Mouse (Mus musculus) mature B cell (primary cell): ENCODE data around the gene Ube2r2.

ENCODE experiments used
- in situ Hi-C: fragments of 300-500 bp; cut with MboI; formaldehyde crosslinking; loops from 2 replicates; pipeline ENCODE4 v1.14.3; 2019

Ube2r2 gene

DNA sequence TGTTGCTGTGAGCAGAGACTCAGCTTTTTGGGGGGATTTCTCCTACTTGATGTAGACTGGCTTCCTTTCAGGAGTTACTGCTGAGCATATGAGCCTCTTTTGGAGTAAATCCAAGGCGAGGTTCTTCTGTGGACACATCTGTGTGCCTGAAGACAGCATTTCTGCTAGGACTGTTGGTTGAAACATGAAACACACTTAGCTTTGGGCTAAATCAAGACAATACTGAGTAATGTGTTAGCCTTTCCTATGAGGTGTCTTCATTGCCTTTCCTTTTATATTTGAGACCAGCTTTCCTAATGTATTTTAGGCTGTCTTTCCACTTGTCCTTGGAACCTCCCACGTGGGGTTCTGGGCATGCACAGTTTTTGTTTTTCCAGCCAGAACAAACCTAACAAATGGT, 39.1 kb downstream of the Ube2r2 start:
- in situ Hi-C loops = no loop called here

DNA sequence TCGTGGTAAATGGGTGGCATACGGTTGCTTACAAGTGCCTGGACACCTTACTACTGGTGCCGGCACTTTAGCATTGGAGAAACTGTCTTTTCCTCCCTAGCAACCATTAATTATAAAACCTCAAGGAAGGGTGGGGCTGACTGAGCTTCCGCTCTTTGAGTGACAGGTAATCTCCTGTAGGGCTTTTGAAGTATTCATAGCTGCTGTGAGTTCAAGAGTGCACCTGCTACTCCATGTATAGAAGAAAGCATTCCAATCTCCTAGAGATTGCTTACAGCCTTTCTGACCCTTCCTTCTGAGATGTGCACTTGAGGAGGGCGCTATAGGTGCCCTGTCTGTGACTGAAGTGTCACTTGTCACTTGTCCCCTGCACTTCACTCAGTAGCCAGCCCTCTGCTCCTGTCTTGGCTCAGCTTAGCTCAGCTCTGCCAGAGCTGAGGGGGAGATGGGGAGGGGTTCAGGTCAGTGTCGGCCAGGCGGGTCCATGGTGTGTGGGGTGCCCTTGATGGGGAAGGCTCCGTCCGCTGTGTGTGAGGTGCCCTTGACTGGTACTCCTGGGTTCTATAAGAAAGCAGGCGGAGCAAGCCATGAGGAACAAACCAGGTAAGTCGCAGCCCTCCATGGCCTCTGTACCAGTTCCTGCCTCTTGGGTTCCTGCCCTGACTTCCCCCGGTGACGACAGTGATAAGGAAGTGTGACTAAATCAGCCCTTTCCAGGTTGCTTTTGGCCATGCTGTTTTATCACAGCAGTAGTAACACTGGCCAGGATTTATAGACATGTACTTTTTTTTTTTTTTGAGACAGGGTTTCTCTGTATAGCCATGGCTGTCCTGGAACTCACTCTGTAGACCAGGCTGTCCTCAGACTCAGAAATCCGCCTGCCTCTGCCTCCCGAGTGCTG, 44.5 kb downstream of the Ube2r2 start:
- in situ Hi-C loops = no loop called here

DNA sequence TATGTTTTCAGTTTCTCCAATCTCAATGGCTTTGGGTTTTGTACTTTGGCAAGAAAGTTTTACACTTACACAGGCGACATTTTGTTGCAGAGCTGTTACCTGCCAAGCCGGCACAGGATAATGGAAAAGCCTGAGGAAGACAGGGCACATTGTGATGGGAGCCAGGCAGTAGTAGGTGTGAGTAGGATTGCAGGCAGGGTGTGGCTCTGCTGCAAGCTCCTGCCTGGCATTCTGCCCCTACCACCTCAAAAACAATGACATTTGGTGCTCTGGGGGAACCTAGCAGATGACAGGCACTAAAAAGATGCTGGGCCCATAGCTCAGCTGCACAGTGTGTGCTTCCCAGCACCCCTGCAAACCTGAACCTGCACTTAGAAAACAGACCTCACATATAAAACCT, 54.3 kb downstream of the Ube2r2 start:
- in situ Hi-C loops = no loop called here

DNA sequence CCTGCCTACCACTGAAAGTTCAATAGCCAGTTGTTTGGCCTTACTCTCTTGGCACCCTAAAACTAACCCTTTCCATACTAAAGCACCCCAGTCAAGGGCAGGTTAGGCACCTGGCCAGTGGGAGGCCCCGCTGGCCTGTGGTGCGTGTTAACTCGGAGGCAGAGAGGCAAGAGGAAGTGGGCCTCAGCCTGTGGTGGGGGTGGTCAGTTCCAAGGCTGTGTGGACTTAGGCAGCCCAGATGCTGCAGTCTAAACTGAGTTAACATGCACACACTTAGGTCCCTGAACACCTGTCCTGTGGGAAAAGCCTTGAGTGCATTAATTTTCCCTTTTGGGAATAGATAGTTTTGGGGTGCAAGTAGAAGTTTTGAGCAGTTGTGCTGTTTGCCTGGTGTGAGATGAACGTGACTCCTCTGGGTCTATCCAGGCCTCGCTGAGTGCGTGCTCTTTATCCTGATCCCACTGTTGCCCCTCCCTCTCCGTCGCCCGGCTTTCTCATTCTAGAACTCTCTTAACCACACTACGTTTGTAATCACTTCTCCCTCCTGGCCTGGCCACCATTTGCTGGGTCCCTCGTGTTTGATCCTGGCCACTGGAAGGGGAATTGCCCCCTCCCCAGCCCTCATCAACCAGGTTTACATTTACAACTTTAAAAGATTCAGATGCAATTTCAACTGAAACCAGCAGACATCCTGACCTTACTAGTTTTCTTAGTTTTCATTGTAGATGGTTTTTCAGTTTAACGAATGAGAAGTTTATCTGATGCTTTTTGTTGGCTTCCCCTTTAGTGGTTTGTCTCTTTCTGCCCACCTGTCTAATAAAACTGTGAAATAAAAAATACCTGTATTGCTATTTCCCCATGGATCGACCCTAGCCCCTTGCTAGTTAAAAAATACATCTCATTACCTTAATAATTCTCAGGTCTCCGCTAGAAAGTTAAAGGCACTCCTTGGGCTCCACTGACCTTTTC, 57.3 kb downstream of the Ube2r2 start:
- in situ Hi-C loops = no loop called here

DNA sequence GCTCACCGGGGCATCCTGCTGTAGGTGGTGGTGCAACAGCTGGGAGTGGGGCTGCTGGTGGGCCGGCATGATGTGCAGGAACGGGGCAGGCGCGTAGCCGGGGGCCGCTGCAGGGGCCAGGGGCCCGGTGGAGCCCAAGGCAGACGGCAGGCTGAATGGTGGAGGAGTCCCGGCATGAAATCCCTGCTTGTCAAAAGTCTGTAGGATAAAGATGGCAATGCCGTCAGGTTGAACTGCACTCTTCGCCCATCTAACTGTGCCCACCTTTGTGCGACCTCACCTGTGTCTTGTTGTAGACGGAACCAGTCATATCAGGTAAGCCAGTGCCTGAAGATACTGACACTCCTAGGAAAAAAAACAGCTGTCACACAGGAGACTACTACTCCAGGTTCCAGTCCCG, 59.8 kb downstream of the Ube2r2 start:
- in situ Hi-C loops = no loop called here

DNA sequence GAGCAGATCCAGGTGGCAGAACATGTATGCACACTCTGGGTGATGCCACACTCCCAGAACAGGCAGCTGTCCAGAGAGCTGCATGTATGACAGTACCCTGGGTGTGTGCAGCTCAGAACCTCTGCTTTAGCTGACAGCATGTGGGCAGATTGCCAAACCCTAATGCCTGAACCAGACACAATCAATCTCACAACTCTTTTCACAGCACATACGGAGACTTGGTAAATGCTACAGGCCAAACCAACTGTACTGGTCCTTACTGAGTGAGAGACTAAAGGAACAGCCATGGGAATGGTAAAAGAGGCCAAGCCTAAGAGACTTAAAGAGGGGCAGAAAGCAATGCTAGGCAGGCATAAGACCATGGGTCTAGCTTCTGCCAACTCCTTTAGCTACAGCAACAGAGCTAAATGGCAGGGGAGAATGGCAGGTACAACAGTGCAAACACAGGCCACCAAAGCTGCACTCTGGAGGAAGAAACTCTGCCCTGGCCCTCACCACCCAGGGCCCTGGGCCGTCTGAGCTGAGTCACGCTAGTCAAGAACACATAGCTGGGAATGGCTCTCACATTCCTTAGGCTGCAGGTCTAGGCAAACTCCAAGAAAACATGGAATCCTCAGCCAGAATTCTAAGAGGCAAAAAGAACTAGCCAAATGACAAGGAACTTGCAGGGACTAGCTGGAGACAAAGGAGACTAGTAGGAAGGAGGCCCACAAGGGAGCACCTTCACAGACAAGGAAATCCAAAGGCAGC, 61.5 kb downstream of the Ube2r2 start:
- in situ Hi-C loops = no loop called here

DNA sequence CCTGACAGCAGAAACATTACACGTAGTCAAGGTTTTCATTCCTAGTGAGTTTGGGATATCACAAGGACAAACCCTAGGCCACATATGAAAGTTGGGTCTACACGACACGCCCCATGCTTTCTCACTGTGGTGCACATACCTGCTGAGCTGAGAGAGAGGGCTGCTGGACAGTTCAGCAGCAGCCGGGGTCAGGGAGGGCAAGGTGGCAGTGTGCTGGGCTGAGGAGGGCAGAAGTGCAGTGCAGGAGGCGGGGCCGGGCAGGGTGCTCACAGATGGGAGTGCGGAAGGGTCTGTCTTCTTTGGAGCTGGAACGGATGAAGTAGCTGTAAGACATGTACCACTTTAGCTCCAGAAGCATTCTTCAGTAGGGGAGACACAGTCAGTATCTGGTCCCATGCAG, 66.6 kb downstream of the Ube2r2 start:
- in situ Hi-C loops = no loop called here

DNA sequence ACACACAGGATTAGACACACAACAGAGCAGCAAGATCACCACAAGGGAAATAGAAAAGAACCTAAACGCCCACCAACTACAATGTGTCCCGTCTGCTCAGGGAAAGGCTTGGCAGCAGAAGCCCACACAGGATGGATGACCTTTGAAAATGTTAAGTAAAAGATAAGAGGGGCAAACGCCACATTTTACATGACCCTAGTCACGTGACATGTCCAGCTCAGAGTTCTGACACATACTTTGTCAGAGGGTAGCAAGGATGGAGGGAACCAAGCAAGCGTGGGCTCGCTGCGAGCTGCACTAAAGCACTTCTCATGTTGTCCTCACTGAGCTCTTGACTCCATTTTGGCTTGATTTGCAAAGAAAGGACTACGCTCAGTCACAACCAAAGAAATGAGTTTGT, 70.2 kb downstream of the Ube2r2 start:
- in situ Hi-C loops = no loop called here

DNA sequence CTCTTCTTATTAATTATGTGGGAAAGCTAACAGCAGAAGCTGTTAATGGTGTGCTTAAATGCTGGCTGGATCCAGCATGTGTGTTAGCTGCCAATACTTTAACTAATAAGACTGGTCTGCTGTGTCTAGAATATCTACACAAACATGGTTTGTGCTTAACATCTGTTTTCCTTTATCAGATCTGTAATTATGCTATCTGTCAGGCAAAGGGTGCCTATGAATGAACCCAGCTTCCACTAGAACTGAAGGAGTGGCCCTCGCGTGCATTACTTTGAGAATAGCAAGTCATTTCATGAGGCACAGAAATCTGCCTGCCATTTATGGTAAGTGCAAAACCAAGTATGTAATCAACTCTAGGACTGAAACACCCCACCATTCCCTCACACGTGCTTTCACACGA, 72.5 kb downstream of the Ube2r2 start:
- in situ Hi-C loops = no loop called here

DNA sequence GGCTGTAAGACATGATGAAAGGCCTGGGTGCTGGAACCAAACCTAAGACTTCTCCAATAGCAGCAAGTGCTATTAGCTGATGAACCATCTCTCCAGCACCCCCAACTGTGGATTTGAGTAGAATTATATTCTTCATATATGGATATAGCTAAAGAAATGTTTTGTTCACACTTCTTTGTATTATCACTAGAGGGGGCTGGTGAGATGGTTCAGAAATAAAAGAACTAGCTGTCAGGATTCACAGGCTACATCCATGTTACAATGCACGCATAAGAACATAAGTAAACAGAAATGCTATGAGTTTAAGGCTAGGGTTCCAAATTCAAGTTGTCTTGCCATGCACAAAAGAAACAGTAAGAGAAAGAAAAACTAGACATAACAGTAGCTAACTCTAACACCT, 89.9 kb downstream of the Ube2r2 start:
- in situ Hi-C loops = no loop called here

DNA sequence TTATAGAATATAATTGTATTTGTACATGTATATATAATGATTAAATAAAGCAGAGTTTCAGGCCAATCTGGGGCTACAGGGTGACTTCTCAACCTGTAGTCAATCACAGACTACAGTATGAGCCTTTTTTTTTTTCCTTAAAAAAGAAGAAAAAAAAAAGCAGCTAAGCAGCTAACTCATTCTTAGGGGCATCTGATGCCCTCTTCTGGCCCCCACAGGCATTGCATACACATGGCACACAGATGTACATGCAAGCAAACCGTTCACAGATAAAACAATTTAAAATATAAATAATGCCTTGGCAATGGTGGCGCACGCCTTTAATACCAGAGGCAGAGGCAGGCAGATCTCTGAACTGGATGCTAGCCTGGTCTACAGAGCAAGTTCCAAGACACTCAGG, 90.8 kb downstream of the Ube2r2 start:
- in situ Hi-C loops = no loop called here

DNA sequence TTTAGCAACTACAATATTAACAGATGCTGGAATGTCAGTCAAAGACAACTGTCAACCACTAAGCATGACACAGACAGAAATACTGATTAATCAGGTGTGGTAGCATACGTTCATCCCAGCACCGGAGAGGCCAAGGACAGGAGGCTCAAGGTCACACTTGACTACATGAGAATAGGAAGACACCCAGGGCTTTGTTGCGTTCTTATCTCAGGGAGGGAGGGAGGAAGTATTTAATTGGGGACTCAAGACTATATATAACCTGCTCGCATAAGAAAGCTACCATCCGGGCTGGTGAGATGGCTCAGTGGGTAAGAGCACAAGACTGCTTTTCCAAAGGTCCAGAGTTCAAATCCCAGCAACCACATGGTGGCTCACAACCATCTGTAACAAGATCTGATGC, 100.1 kb downstream of the Ube2r2 start:
- in situ Hi-C loops = no loop called here

DNA sequence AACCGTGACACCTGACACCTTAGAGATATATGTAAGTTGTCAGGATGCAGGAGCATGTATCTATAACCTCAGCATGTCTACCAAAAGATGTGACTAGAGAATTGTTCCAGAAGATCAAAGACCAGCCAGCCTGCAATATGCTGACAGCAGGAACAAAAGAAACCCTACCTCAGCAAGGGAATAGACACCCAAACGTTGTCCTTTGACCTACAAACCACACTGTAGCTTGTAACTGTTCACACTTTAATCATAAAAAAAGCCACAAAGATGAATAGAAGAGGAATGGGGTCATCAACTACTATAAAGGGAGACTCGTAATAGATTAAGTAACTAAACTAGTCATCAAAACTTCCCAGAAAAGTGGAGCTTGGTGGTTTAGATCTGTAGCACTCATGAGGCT, 105.4 kb downstream of the Ube2r2 start:
- in situ Hi-C loops = no loop called here
